Mouse (Mus musculus): ENCODE results near the gene Pno1. TPM values are rescaled to one million over a fixed set of nuclear protein-coding genes. Genes with fewer than 3 reads are reported as not detected.

Gene Pno1
- polyA plus RNA-seq (2014; fragmentation: Illumina TruSeq; extraction: RNeasy Lipid Tissue Mini Kit (QIAGEN cat#74804); ENCODE audit: low replicate concordance), result 65.1 TPM

GRCm38 (mm10) chr11:17211258-17212140 lies at the start of gene Pno1:
Pno1 (minus strand) TSS chr11:17211568.

GRCm38 (mm10) chr11:17257443-17257842 lies 46.1 kb upstream of the Pno1 start, which contains the start of gene C1d:
C1d (plus strand) TSS chr11:17257579.

GRCm38 (mm10) chr11:17181807-17182206 lies 29.6 kb downstream of the Pno1 start, which contains the start of gene Wdr92:
Wdr92 (plus strand) TSS chr11:17182107.

GRCm38 (mm10) chr11:17158858-17159737 lies 52.3 kb downstream of the Pno1 start, which contains the start of gene Ppp3r1:
Ppp3r1 (plus strand) TSS chr11:17159263.

Other genes with a start within 250 kb of the Pno1 start
- gene Cnrip1, start 160.0 kb downstream of the Pno1 start, polyA plus RNA-seq (2014; fragmentation: Illumina TruSeq; extraction: RNeasy Lipid Tissue Mini Kit (QIAGEN cat#74804); ENCODE audit: low replicate concordance), result 3.3 TPM
- 21.1 TPM for gene Plek, start 159.2 kb downstream of the Pno1 start, polyA plus RNA-seq (2014; fragmentation: Illumina TruSeq; extraction: RNeasy Lipid Tissue Mini Kit (QIAGEN cat#74804); ENCODE audit: low replicate concordance)
- gene Ppp3r1, start 52.3 kb downstream of the Pno1 start, polyA plus RNA-seq (2014; fragmentation: Illumina TruSeq; extraction: RNeasy Lipid Tissue Mini Kit (QIAGEN cat#74804); ENCODE audit: low replicate concordance), result 282 TPM
- 13.6 TPM for gene Wdr92, start 29.5 kb downstream of the Pno1 start, polyA plus RNA-seq (2014; fragmentation: Illumina TruSeq; extraction: RNeasy Lipid Tissue Mini Kit (QIAGEN cat#74804); ENCODE audit: low replicate concordance)
- gene C1d, start 46.0 kb upstream of the Pno1 start, polyA plus RNA-seq (2014; fragmentation: Illumina TruSeq; extraction: RNeasy Lipid Tissue Mini Kit (QIAGEN cat#74804); ENCODE audit: low replicate concordance), result 127 TPM

All from small intestine, adult 10 weeks (tissue).